Mouse (Mus musculus) small intestine, adult 2 months (tissue): ENCODE measurements around the gene Prkar2b. TPM values are rescaled to one million over a fixed set of nuclear protein-coding genes. Genes with fewer than 3 reads are reported as not detected.

Experiments used
- H3K27ac ChIP-seq: fragments of 200-500 bp; 2 replicates; pipeline ENCODE4 v1.5.1; 2012; ENCODE audit warnings: low read depth, low read length, control low read depth, inconsistent platforms; ENCODE audit not compliant: insufficient read depth
- H3K27me3 ChIP-seq: fragments of 200-500 bp; 2 replicates; pipeline ENCODE4 v1.6.1; 2012; ENCODE audit warnings: mild to moderate bottlenecking, moderate library complexity, low read length, inconsistent platforms; ENCODE audit not compliant: control insufficient read depth, insufficient read depth
- H3K36me3 ChIP-seq: fragments of 200-500 bp; 2 replicates; pipeline ENCODE4 v1.6.1; 2012; ENCODE audit warnings: mild to moderate bottlenecking, low read length, control low read depth, inconsistent platforms; ENCODE audit not compliant: control insufficient read depth, insufficient read depth
- H3K4me1 ChIP-seq: fragments of 200-500 bp; 2 replicates; pipeline ENCODE4 v1.6.1; 2012; ENCODE audit warnings: low read length, inconsistent platforms, mixed read lengths; ENCODE audit not compliant: control insufficient read depth, insufficient read depth, insufficient read length
- H3K4me3 ChIP-seq: fragments of 200-500 bp; 2 replicates; pipeline ENCODE4 v1.5.1; 2012; ENCODE audit warnings: low read depth, mild to moderate bottlenecking, control low read depth, inconsistent platforms, low read length, moderate library complexity
- CTCF ChIP-seq: fragments of 200-500 bp; IDR thresholded peaks from 2 replicates; pipeline ENCODE4 v1.5.1; 2012; ENCODE audit warnings: low read depth, mild to moderate bottlenecking, control low read depth, inconsistent platforms, low read length, moderate library complexity, mixed read lengths; ENCODE audit not compliant: insufficient replicate concordance, insufficient read length; ENCODE audit errors: extremely low read depth
- POLR2A ChIP-seq: fragments of 200-500 bp; IDR thresholded peaks from 2 replicates; pipeline ENCODE4 v1.6.1; 2012; ENCODE audit warnings: low read depth, mild to moderate bottlenecking, control low read depth, inconsistent platforms, low read length, moderate library complexity
- WGBS: fragments of 180-500 bp; shearing (Covaris S2); methylation state at CpG from one replicate; pipeline ENCODE4 v1.1.7; 2018; 5-methylcytosine and 5-hydroxymethylcytosine counted together
- polyA plus RNA-seq: library from polyadenylated mRNA; depleted of rRNA; stranded (reverse); fragments of >200 nt; gene quantifications from 2 replicates; pipeline ENCODE4 v1.2.3, GENCODE M21; 2012

Prkar2b gene
- polyA plus RNA-seq, 1 experiment = 1.4 TPM

- Histone ChIP-seq H3K4me1 (no peaks in the 10 kb centered on the region), H3K36me3 (no peaks in the 10 kb centered on the region), H3K27ac (no peak overlapping the region), H3K27me3 (no peaks in the 10 kb centered on the region), H3K4me3 (no peak overlapping the region)
- no peak for TF ChIP-seq CTCF
- WGBS = 36% methylated on average over 8 of the region's 8 CpGs
Measured at GRCm38 (mm10) chr12:32009267-32009984, 51.7 kb downstream of the Prkar2b start.

GRCm38 (mm10) chr12:32008728-32009127 is 52.4 kb downstream of the Prkar2b start:
- 77% methylated on average over 5 of the region's 5 CpGs for WGBS
- Histone ChIP-seq H3K27me3 (no peaks in the 10 kb centered on the region), H3K4me3 (no peak overlapping the region), H3K36me3 (no peaks in the 10 kb centered on the region), H3K4me1 (no peaks in the 10 kb centered on the region), H3K27ac (no peak overlapping the region)
- no peak for TF ChIP-seq POLR2A

- H3K4me3 ChIP-seq = no peak overlapping the region
- no peaks in the 10 kb centered on the region for H3K4me1 ChIP-seq
- H3K27me3 ChIP-seq = no peaks in the 10 kb centered on the region
- H3K27ac ChIP-seq = no peak overlapping the region
- H3K36me3 ChIP-seq = no peaks in the 10 kb centered on the region
- 76% methylated on average over 4 of the region's 4 CpGs for WGBS
- no peak for TF ChIP-seq POLR2A
- no peak for TF ChIP-seq CTCF
Measured at GRCm38 (mm10) chr12:32007646-32008045, 53.5 kb downstream of the Prkar2b start.

- H3K4me3 ChIP-seq = no peak overlapping the region
- WGBS = 93% methylated on average over 8 of the region's 8 CpGs
- H3K4me1 ChIP-seq = no peaks in the 10 kb centered on the region
- TF ChIP-seq POLR2A (no peak), CTCF (no peak)
- H3K36me3 ChIP-seq = no peaks in the 10 kb centered on the region
- no peaks in the 10 kb centered on the region for H3K27me3 ChIP-seq
- no peak overlapping the region for H3K27ac ChIP-seq
Measured at GRCm38 (mm10) chr12:32007040-32007439, 54.1 kb downstream of the Prkar2b start.

- Histone ChIP-seq H3K4me3 (no peak overlapping the region), H3K4me1 (no peaks in the 10 kb centered on the region), H3K36me3 (no peaks in the 10 kb centered on the region), H3K27ac (no peak overlapping the region), H3K27me3 (no peaks in the 10 kb centered on the region)
- TF ChIP-seq POLR2A = no peak
- TF ChIP-seq CTCF = no peak
- 74% methylated on average over 10 of the region's 10 CpGs for WGBS
Measured at GRCm38 (mm10) chr12:32006391-32006929, 54.6 kb downstream of the Prkar2b start.

GRCm38 (mm10) chr12:32000464-32000863 is 60.6 kb downstream of the Prkar2b start:
- 88% methylated on average over 7 of the region's 7 CpGs for WGBS
- H3K4me1 ChIP-seq = no peaks in the 10 kb centered on the region

GRCm38 (mm10) chr12:31998706-31999105 is 62.4 kb downstream of the Prkar2b start:
- TF ChIP-seq CTCF (no peak), POLR2A (no peak)
- 81% methylated on average over 5 of the region's 5 CpGs for WGBS
- no peaks in the 10 kb centered on the region for H3K36me3 ChIP-seq
- no peaks in the 10 kb centered on the region for H3K4me1 ChIP-seq
- H3K27me3 ChIP-seq = no peaks in the 10 kb centered on the region
- H3K27ac ChIP-seq = no peak overlapping the region
- H3K4me3 ChIP-seq = no peak overlapping the region

More at GRCm38 (mm10) chr12:32000464-32000863, 60.6 kb downstream of the Prkar2b start:
- TF ChIP-seq CTCF = no peak
- no peak for TF ChIP-seq POLR2A
- Histone ChIP-seq H3K4me3 (no peak overlapping the region), H3K27ac (no peak overlapping the region), H3K27me3 (no peaks in the 10 kb centered on the region), H3K36me3 (no peaks in the 10 kb centered on the region)
